ENCODE assay signal across 19 mouse cellular contexts in the genomic region with DNA sequence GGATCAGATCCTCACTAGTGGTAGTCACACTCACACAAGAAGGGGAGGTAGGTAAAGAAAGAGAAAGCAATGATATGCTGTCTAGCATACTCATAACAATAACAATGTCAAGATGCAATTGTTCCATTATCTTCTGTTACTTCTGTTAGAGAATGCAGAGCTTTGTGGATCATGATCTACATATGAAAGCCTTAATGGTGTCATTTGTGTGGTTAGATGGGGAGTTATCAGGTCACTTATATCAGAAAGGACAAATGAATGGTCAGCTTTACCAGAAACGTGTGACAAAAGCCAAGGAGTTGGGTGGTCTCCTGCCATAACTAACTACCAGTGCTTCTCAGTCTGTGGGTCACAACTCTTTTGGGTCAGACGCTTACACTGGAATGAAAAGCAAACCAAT. TPM values are rescaled to one million over a fixed set of nuclear protein-coding genes. Genes with fewer than 3 reads are reported as not detected.
A peak's percentile ranks its signal among the peaks of the same experiment; 100 is the strongest.
DNase-seq lines count a peak whose midpoint lies in the region; ATAC-seq lines count a peak whose summit lies in the region.
"Had no signal": no experiment of that assay in that cellular context is flagged by ENCODE, and none has a peak within 500 bp of the region (broad histone marks: within the 10 kb centered on the region; RNA-seq: fewer than 3 reads in every experiment).

No protein-coding gene starts in this region.

- ATAC-seq in forebrain, embryonic 14.5 days: no peak
- ATAC-seq: activated CD4-positive, CD25-positive, alpha-beta regulatory T cell, adult 4 months; forebrain, embryonic 13.5 days; forebrain, embryonic 16.5 days; Patski had no signal

- H3K4me1 ChIP-seq in forebrain, embryonic 14.5 days (ENCODE audit: control insufficient read depth, insufficient read depth, low read length): 0 out of 2 replicates have a peak, but pooled peaks cover under 1% of the 10 kb centered on the region
- H3K4me1 ChIP-seq: embryonic facial prominence, embryonic 10.5 days; embryonic facial prominence, embryonic 12.5 days had no signal

- no peak overlapping the region for H3K4me2 ChIP-seq in forebrain, embryonic 14.5 days (ENCODE audit: low read length)
- H3K4me2 ChIP-seq: embryonic facial prominence, embryonic 12.5 days; forebrain, embryonic 13.5 days had no signal

- no peak overlapping the region for H3K4me3 ChIP-seq in forebrain, embryonic 14.5 days (ENCODE audit: low read depth, low read length)
- H3K4me3 ChIP-seq: embryonic facial prominence, embryonic 10.5 days; embryonic facial prominence, embryonic 12.5 days; forebrain, embryonic 13.5 days had no signal

- DNase-seq in ES-CJ7 (ENCODE audit: low read depth, low spot score) (peak; percentile 69), R1 (ENCODE audit: low read depth, low spot score) (peak; percentile 33)
- DNase-seq in urinary bladder, postnatal 10 days (ENCODE audit: low spot score): no peak
- no peak for DNase-seq in spleen, postnatal 4 days (ENCODE audit: low spot score in 2 of 2)
- DNase-seq in forebrain, embryonic 14.5 days (ENCODE audit: low spot score): no peak
- DNase-seq: adrenal gland, adult 8-10 months; adrenal gland, postnatal 14 days; adrenal gland, postnatal 36 days; cerebellum, adult 11-12 months; cerebellum, adult 9-10 months; cerebellum, postnatal 10 days; cerebellum, postnatal 25 days had no signal

- no peaks in the 10 kb centered on the region; the same call in 1 of the 2 replicates for H3K36me3 ChIP-seq in forebrain, embryonic 14.5 days (ENCODE audit: control insufficient read depth, insufficient read depth, low read length)

- no peak overlapping the region for H3K27ac ChIP-seq in forebrain, embryonic 14.5 days (ENCODE audit: low read depth, low read length)
- H3K27ac ChIP-seq: embryonic facial prominence, embryonic 10.5 days; embryonic facial prominence, embryonic 12.5 days; forebrain, embryonic 13.5 days had no signal

- no peaks in the 10 kb centered on the region for H3K9me3 ChIP-seq in forebrain, embryonic 14.5 days (replicated peaks; ENCODE audit: control insufficient read depth, low read length)
- H3K9me3 ChIP-seq: embryonic facial prominence, embryonic 10.5 days; embryonic facial prominence, embryonic 12.5 days; forebrain, embryonic 13.5 days; G1E had no signal

- 72% methylated on average over 2 of the region's 2 CpGs for WGBS in forebrain, embryonic 14.5 days

- no peak overlapping the region for H3K9ac ChIP-seq in forebrain, embryonic 14.5 days (ENCODE audit: low read length)
- H3K9ac ChIP-seq: embryonic facial prominence, embryonic 12.5 days; forebrain, embryonic 13.5 days had no signal

- no peaks in the 10 kb centered on the region for H3K27me3 ChIP-seq in forebrain, embryonic 14.5 days (replicated peaks; ENCODE audit: control insufficient read depth, insufficient read depth, low read length)
- H3K27me3 ChIP-seq: embryonic facial prominence, embryonic 12.5 days; forebrain, embryonic 13.5 days; Patski had no signal

RNA-seq across cellular contexts. Expression of a gene that starts 13.2 kb away (rescaled TPM):
- polyA plus RNA-seq in forebrain, embryonic 14.5 days (2014; fragmentation: Nextera tagmentation; extraction: Ambion mirVana): 13.6 and 14.1 TPM in 2 replicates

Comparison
In these comparisons a context has a peak if more than half of its experiments do, and no peak if none do; other contexts are left out.
1. DNase-seq: peak in ES-CJ7 (single experiment) and R1 (single experiment); none in urinary bladder, postnatal 10 days (single experiment), spleen, postnatal 4 days (0 of 2) and forebrain, embryonic 14.5 days (single experiment).